Mouse (Mus musculus) liver, embryonic 15.5 days (tissue): ENCODE measurements at regions not wholly inside any gene's neighbourhood (a gene's known extent, or its start where the extent isn't known, plus 50 kb on each side); places are given as distances from the start of the nearest gene placed in this dataset.

Experiments
- ATAC-seq: fragments of 200-750 bp; cut with Nextera tagmentation; 2 replicates; pipeline ENCODE4 v1.8.0; 2017; ENCODE audit warnings: moderate number of reproducible peaks, mild to moderate bottlenecking, moderate library complexity; ENCODE audit not compliant: insufficient read depth
- H3K27ac ChIP-seq: fragments of 300-500 bp; sonication (generic); replicated peaks from 2 replicates; pipeline ENCODE4 v1.5.1; 2015; ENCODE audit warnings: mild to moderate bottlenecking, inconsistent platforms
- H3K27me3 ChIP-seq: fragments of 300-500 bp; sonication (generic); 2 replicates; pipeline ENCODE4 v1.6.1; 2015; ENCODE audit warnings: mild to moderate bottlenecking, inconsistent platforms
- H3K36me3 ChIP-seq: fragments of 300-500 bp; sonication (generic); replicated peaks from 2 replicates; pipeline ENCODE4 v1.6.1; 2015; ENCODE audit warnings: moderate library complexity, mild to moderate bottlenecking, inconsistent platforms
- H3K4me1 ChIP-seq: fragments of 300-500 bp; sonication (generic); replicated peaks from 2 replicates; pipeline ENCODE4 v1.6.1; 2015; ENCODE audit warnings: inconsistent platforms
- H3K4me2 ChIP-seq: fragments of 300-500 bp; sonication (generic); 2 replicates; pipeline ENCODE4 v1.6.1; 2015; ENCODE audit warnings: moderate library complexity, mild to moderate bottlenecking, inconsistent platforms
- H3K4me3 ChIP-seq: fragments of 300-500 bp; sonication (generic); replicated peaks from 2 replicates; pipeline ENCODE4 v1.5.1; 2015; ENCODE audit warnings: mild to moderate bottlenecking, inconsistent platforms
- H3K9ac ChIP-seq: fragments of 300-500 bp; sonication (generic); 2 replicates; pipeline ENCODE4 v1.6.1; 2015; ENCODE audit warnings: moderate library complexity, mild to moderate bottlenecking, inconsistent platforms
- H3K9me3 ChIP-seq: fragments of 300-500 bp; sonication (generic); replicated peaks from 2 replicates; pipeline ENCODE4 v1.6.1; 2016; ENCODE audit warnings: inconsistent platforms
- WGBS: fragments of 180-500 bp; shearing (Covaris S2); methylation state at CpG from one replicate; pipeline ENCODE4 v1.1.7; 2015; ENCODE audit warnings: mixed read lengths; ENCODE audit not compliant: insufficient replicate concordance; 5-methylcytosine and 5-hydroxymethylcytosine counted together

GRCm38 (mm10) chr1:105116231-105116630 lies 240.3 kb downstream of the Rnf152 start:
- Histone ChIP-seq H3K4me2 (no peak overlapping the region), H3K36me3 (no peaks in the 10 kb centered on the region), H3K9me3 (no peaks in the 10 kb centered on the region), H3K4me1 (no peaks in the 10 kb centered on the region), H3K4me3 (no peak overlapping the region), H3K27me3 (no peaks in the 10 kb centered on the region), H3K9ac (no peak overlapping the region), H3K27ac (no peak overlapping the region)
- ATAC-seq: no peak
- WGBS: 60% methylated on average over 3 of the region's 3 CpGs

DNA sequence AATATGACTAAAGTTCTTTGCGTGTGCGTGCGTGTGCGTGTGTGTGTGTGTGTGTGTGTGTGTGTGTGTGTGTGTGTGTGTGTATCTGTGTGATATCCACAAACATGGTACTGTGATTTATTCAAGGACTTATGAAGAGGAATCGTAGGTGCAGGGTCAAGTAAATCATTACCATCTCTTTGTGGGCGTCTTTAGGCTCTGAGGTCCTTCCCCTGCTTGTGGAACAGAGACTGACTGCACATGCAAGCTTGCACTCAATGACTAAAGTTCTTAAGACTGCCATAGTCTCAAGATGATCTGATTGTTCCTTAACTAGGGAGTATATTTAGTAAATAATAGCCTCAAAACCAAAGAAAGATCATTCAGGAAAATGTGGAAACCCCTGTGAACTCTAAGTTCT lies 241.1 kb downstream of the Rnf152 start:
- H3K27me3 ChIP-seq: no peaks in the 10 kb centered on the region
- no peak overlapping the region for H3K4me2 ChIP-seq
- H3K4me3 ChIP-seq: no peak overlapping the region
- no peak; the same call in 1 of the 2 replicates for ATAC-seq
- WGBS: 71% methylated on average over 6 of the region's 6 CpGs
- 0 out of 2 replicates have a peak overlapping the region, but pooled peaks have one; percentile 9 for H3K27ac ChIP-seq
- no peak overlapping the region for H3K9ac ChIP-seq
- no peaks in the 10 kb centered on the region for H3K9me3 ChIP-seq
- H3K36me3 ChIP-seq: no peaks in the 10 kb centered on the region
- no peaks in the 10 kb centered on the region for H3K4me1 ChIP-seq

- 50% methylated on average over 3 of the region's 3 CpGs for WGBS
- Histone ChIP-seq H3K27me3 (no peaks in the 10 kb centered on the region), H3K9me3 (no peaks in the 10 kb centered on the region), H3K27ac (peak overlapping the region; percentile 62), H3K4me2 (no peak overlapping the region), H3K9ac (no peak overlapping the region), H3K4me1 (no peaks in the 10 kb centered on the region), H3K4me3 (no peak overlapping the region), H3K36me3 (no peaks in the 10 kb centered on the region)
- peak; percentile 78 for ATAC-seq
These were observed 241.7 kb downstream of the Rnf152 start for GRCm38 (mm10) chr1:105114835-105115234.

- no peaks in the 10 kb centered on the region for H3K9me3 ChIP-seq
- H3K4me2 ChIP-seq: no peak overlapping the region
- no peaks in the 10 kb centered on the region for H3K4me1 ChIP-seq
- no peak overlapping the region for H3K9ac ChIP-seq
- no peaks in the 10 kb centered on the region for H3K36me3 ChIP-seq
- no peaks in the 10 kb centered on the region for H3K27me3 ChIP-seq
- no peak overlapping the region for H3K4me3 ChIP-seq
- H3K27ac ChIP-seq: no peak overlapping the region
- 49% methylated on average over 1 of the region's 1 CpGs for WGBS
- no peak for ATAC-seq
These were observed 243.6 kb downstream of the Rnf152 start for GRCm38 (mm10) chr1:105112762-105113525.

DNA sequence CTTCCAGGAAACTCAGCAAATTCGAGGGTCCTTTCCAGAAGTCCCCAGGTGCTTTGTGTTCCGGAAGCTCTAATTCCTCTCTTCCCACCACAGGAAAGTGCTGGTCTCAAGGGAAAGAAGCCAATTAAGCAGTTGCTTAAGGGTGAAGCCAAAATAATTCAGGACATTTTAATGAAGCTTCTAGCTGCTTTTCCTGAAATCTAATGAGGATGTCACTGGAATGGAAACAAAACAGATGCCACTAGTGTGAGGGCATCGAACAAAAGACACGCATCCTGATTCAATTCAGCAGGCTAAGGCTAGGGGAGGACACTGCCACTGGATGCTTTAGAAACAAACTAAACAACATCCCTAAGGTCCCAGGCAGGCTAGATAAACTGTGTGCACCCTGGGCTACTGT lies 245.3 kb downstream of the Rnf152 start:
- whole genome bisulfite sequencing: 61% methylated on average over 4 of the region's 4 CpGs
- Histone ChIP-seq H3K9me3 (no peaks in the 10 kb centered on the region), H3K4me3 (no peak overlapping the region), H3K4me2 (no peak overlapping the region), H3K4me1 (no peaks in the 10 kb centered on the region), H3K36me3 (no peaks in the 10 kb centered on the region), H3K27ac (no peak overlapping the region), H3K9ac (no peak overlapping the region), H3K27me3 (no peaks in the 10 kb centered on the region)
- no peak for ATAC-seq

DNA sequence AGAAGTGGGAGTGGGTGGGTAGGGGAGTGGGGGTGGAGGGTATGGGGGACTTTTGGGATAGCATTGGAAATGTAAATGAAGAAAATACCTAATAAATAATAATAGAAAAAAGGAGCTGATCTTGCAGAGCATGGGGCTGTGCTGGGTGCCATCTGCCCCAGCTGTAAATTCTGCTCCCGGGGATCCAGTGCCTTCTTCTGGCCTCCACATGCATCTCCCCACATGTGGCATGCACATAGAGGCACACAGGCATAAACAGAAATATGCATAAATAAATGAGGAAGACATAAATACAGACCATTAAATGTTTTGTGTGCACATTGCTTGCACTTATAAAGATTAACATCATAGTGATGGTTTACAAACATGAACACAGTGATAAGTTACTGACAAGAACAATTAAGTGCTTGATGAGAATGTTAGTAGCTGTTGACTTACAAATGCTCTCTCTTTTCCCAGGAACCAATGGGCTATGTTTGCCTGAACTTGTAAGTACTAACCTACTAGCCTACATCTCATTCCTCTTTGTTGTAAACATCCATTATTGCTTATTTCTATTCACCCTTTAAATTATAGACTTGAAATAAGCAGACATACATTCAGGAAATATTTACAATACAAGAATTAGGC lies 245.8 kb downstream of the Rnf152 start:
- Histone ChIP-seq H3K9me3 (no peaks in the 10 kb centered on the region), H3K4me1 (no peaks in the 10 kb centered on the region), H3K27me3 (no peaks in the 10 kb centered on the region), H3K27ac (no peak overlapping the region), H3K36me3 (no peaks in the 10 kb centered on the region), H3K4me2 (no peak overlapping the region), H3K9ac (no peak overlapping the region), H3K4me3 (no peak overlapping the region)
- WGBS: 71% methylated on average over 1 of the region's 1 CpGs
- no peak for ATAC-seq

GRCm38 (mm10) chr1:105107836-105108235 lies 248.7 kb downstream of the Rnf152 start:
- no peak for ATAC-seq
- no peaks in the 10 kb centered on the region for H3K9me3 ChIP-seq
- H3K27me3 ChIP-seq: no peaks in the 10 kb centered on the region
- H3K4me2 ChIP-seq: no peak overlapping the region
- WGBS: 51% methylated on average over 4 of the region's 4 CpGs
- H3K27ac ChIP-seq: no peak overlapping the region
- no peak overlapping the region for H3K4me3 ChIP-seq
- H3K4me1 ChIP-seq: no peaks in the 10 kb centered on the region
- H3K36me3 ChIP-seq: no peaks in the 10 kb centered on the region
- no peak overlapping the region for H3K9ac ChIP-seq

DNA sequence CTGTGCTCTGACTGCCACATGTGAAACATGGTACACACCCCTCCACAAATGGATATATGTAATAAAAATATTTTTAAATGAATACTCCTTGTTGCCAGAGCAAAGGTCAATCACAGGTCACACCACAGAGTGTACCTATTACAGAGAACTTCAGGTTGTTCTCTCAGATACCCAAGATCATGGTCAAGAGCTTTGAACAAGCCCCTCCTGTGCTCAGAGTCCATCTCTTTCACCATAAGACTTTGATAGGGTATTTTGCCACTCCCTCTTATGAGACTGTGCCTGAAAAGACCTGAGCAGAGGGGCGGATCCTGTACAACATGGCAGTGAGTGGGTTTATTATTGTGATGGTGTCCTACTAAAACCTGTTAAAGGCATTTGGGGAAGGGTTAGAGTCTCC lies 249.3 kb downstream of the Rnf152 start:
- Histone ChIP-seq H3K9me3 (no peaks in the 10 kb centered on the region), H3K4me2 (no peak overlapping the region), H3K9ac (no peak overlapping the region), H3K36me3 (no peaks in the 10 kb centered on the region), H3K27ac (no peak overlapping the region), H3K4me1 (no peaks in the 10 kb centered on the region), H3K27me3 (no peaks in the 10 kb centered on the region), H3K4me3 (no peak overlapping the region)
- ATAC-seq: no peak
- 57% methylated on average over 1 of the region's 1 CpGs for WGBS

- no peak for ATAC-seq
- Histone ChIP-seq H3K4me1 (no peaks in the 10 kb centered on the region), H3K9me3 (no peaks in the 10 kb centered on the region), H3K4me2 (no peak overlapping the region), H3K9ac (no peak overlapping the region), H3K27ac (no peak overlapping the region), H3K4me3 (no peak overlapping the region), H3K27me3 (no peaks in the 10 kb centered on the region), H3K36me3 (no peaks in the 10 kb centered on the region)
These were observed 251.3 kb downstream of the Rnf152 start for GRCm38 (mm10) chr1:105105211-105105610.

- no peaks in the 10 kb centered on the region for H3K36me3 ChIP-seq
- no peak overlapping the region for H3K4me2 ChIP-seq
- WGBS: 29% methylated on average over 2 of the region's 2 CpGs
- no peak overlapping the region for H3K27ac ChIP-seq
- no peaks in the 10 kb centered on the region for H3K9me3 ChIP-seq
- no peaks in the 10 kb centered on the region for H3K4me1 ChIP-seq
- no peak overlapping the region for H3K4me3 ChIP-seq
- H3K27me3 ChIP-seq: no peaks in the 10 kb centered on the region
- ATAC-seq: no peak
- no peak overlapping the region for H3K9ac ChIP-seq
These were observed 261.4 kb downstream of the Rnf152 start for GRCm38 (mm10) chr1:105095091-105095490.

DNA sequence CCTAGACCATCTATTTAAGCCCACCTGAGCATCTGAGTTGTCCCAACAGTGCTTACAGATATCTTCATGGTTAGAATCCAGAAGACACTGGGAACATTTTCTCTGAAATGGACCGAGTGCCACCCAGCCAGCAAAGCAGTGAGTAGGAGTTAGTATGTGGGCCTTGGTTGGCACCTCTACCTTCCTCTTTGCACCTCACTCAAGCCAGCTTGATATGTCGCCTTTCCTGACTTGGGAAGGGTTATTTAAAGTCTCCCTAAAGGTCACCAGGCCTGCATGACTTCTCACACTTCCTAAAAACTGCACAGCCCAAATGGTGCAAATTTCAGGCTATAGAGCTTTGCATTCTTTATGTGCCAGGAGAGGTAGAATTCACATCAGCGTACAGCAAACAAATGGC lies 262.0 kb downstream of the Rnf152 start:
- H3K36me3 ChIP-seq: no peaks in the 10 kb centered on the region
- H3K4me3 ChIP-seq: no peak overlapping the region
- no peaks in the 10 kb centered on the region for H3K27me3 ChIP-seq
- H3K9me3 ChIP-seq: no peaks in the 10 kb centered on the region
- no peak for ATAC-seq
- no peaks in the 10 kb centered on the region for H3K4me1 ChIP-seq
- H3K4me2 ChIP-seq: no peak overlapping the region
- H3K9ac ChIP-seq: no peak overlapping the region
- H3K27ac ChIP-seq: no peak overlapping the region
- WGBS: 55% methylated on average over 3 of the region's 3 CpGs

DNA sequence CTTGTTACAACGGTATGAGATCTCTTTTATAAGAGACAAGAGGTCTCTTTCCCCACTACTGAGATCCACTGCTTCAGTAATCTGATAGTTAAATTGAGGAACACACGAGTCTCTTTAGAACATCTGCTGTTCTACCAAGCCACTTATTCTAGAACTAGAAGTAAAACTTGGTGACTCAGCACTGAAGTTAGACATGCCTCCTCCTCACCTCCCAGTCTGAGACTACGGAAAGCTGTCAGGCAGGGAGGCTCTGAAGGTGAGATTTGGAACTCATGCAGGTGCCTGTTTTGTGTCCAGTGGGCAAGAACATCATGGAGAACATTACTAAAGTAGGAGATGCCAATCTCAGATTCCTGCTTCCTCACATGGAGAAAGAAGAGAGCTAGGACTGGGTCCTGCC lies 262.6 kb downstream of the Rnf152 start:
- Histone ChIP-seq H3K4me2 (no peak overlapping the region), H3K27ac (no peak overlapping the region), H3K9me3 (no peaks in the 10 kb centered on the region), H3K9ac (no peak overlapping the region), H3K4me3 (no peak overlapping the region), H3K27me3 (no peaks in the 10 kb centered on the region), H3K4me1 (no peaks in the 10 kb centered on the region), H3K36me3 (no peaks in the 10 kb centered on the region)
- ATAC-seq: no peak
- WGBS: 49% methylated on average over 3 of the region's 3 CpGs
